Mouse (Mus musculus) thymus, postnatal 25 days (tissue): Measurements from ENCODE around the gene Swap70.

Experiments
- DNase-seq: peaks from one replicate; pipeline ENCODE4 v3.0.0; 2022

Swap70 gene

DNA sequence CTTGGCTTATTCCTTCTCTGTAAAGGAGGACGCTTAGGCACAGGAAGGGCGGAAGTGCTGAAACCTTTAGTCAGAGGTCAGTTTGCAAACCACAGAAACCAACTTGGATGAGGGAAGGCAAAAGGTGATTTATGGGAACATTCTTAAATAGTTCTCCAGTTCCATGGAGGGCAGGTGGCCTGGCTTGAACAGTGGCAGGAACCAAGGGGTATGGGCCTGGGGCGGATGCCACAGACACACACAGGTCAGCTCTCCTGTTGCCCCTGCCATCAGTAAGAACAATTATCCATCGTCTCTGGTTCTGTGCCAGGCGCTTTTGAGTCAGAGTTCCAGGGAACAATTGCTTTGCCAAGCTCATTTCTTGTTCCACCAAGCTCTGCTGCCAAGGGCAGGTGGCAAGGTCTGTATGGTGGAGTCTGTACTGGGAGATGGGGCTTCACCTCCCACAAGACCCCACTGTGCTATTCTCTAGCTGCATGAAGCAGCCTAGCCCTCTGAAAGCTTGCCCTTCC is 56.3 kb downstream of the Swap70 start:
- DNase-seq: no peak

GRCm38 (mm10) chr7:110279183-110279582 is 57.7 kb downstream of the Swap70 start:
- no peak for DNase-seq

- no peak for DNase-seq
Measured at GRCm38 (mm10) chr7:110281435-110282256, 60.1 kb downstream of the Swap70 start.

DNA sequence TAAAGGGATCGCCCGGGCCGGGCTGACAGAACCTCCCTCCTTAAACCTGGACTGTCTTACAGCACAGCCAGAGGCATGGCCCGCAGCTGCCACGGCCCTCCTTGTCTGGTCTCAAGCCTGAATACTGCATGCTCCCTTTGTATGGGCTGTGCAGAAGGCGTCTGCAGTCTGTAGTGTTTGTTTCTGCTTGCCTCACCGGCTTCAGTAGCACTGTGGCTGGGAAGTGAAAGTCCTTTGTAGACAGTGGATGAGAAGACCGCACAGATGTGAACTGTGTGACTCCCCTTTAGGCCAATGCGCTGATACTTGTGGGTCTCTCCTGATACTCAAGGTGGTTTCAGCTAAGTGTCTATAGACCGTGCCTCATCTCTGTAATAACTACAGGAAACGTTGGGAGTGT is 61.3 kb downstream of the Swap70 start:
- no peak for DNase-seq

DNA sequence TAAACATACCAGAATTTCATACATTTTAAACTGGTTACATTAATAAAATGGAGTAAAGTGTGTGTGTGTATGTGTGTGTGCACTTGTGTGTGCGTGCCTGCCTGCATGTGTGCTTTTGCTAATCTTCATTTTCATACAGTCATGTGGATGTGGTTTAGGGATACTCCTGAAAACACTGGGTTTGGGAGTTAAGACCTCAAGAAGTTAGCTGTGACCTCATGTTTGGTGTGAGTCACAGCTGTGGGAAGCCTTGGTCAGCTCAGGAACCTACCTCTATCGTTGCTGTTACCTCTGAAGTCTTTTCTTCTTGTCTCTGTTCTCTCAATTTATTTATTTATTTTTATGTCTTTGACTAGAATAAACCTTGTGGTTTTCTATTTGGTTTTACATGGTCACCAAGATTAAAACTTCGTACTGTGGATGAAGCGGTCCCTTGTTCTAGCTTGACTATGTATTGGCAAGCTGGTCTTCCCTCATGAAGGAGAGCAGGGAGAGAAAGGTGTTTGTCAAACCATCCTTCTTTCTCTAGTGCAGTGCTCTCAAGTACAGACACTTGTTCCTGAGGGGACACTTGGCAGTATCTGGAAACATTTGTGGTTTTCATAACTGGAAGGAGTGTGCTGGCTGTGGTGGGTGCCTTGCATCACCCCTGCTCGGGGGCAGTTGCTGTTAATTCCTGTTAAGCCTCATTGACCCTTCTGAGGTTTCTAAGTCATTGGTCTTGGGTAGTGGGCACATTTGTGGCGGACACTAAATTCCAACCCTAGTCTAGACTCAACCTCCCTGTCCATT is 62.2 kb downstream of the Swap70 start:
- DNase-seq: no peak

GRCm38 (mm10) chr7:110285076-110285848 is 63.8 kb downstream of the Swap70 start:
- no peak for DNase-seq

GRCm38 (mm10) chr7:110285849-110286151 is 64.3 kb downstream of the Swap70 start:
- DNase-seq: no peak

DNA sequence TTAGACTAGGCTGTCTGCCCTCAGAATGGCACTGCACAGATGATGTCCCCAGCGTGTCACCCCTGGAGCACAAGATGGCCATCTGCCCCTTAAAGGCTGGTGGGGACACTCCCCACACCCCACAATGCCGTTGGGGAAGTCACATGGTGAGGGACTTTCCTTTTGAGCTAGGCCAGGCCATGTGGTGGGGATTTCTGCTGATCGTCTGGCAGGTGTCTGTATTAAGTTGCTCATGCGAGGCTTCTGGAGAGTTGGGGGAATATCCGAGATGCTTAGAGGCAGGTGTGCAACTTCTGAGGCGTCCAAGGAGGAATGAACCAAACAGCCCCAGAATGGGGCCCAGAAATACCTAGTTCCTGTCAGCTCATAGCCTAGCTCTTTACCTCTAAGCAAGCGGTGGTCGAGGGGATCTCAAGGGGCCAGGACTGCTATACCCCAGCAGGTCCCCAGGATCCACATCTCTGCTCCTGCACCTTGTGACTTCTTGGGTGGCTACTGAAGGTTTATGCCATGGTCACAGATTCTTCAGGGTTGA is 64.8 kb downstream of the Swap70 start:
- no peak for DNase-seq

DNA sequence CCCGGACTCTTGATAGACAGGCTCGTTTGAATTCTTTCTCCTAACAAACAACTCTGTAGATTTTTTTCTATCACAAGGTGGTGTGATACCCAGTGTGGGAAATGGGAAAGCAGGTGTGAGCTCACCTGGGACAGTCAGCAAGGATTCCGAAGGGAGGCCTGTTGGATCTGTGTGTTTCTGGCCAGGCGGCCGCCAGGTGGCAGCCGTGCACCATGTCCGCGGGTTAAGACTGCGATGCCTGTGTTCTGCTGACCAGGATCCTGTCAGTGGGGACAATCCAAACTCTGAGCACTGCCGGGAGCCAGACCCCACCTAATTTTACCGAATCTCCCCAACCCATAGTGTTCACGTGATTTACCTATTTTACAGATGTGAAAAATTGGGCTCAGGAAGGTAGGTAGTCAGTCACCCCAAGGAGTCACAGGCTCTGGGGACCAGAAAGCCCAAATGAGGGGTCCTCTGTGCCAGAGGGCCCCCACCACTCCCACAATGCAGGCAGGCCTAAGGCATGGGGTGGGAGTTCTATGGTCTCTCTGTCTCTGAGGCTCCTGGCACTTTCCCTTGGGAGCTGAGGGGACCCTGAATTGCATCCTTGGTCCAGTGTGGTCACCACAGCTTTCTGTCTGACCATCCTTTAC is 65.4 kb downstream of the Swap70 start:
- peak; percentile 75 for DNase-seq

- DNase-seq: no peak
Measured at GRCm38 (mm10) chr7:110287476-110288071, 66.1 kb downstream of the Swap70 start.

DNA sequence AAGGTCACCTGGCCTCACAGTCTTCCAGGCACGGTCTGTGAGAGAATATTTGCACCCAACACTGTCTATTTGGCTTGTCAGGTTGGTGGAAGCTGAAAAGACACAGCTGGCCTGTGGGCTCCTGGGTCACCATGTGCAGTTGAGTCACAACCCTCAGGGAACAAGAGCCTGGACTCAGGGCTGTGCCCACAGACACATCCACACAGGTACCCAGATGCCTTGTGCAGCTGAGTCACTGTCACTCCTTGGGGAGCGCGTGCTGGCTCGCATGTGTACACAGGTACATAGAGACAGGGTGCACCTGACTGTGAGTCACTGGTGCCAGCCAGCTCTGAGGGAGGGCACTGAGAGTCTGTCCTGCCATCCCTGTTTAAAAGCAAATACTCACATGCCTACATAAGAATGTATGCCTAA is 66.7 kb downstream of the Swap70 start:
- no peak for DNase-seq

DNA sequence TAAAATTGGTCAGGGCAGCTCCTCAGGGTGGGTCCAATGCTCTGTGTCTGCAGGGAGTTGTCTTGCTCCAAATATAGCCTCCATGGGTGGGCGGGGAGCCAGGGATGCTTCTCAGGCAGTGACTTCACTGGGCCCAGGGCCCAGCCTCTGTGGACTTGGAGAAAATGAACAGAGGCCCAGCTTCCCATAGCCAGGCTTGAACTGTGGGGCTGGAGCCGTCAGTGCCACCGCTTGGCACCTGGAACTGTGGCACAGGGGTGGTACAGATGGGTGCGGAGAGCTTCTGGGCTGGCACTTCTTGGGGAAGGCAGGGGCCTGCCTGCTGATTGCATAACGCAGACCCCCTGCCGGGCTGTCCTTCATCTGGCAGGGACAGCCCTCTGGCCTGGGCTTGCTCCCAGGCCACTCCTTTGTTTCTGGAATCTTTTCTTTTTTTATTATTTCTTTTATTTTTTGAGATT is 67.2 kb downstream of the Swap70 start:
- DNase-seq: no peak

DNA sequence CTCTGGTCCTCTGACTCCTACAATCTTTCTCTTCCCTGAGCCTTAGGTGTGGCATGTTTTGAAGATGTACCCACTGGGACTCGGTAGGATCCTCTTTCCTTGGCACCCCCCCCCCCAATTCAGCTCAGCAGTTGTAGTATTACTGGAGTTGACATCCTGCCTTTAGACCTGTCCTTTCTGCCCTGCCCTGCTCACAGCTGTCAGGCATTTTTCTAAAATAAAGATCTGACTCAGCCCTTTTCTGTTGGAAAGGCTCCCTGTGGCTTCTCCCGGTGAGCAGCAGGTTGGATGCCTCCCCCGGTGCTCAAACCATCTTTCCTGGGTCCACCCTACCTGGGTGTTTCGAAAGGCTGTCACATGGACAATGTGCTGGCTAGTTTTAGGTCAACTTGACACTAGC is 68.1 kb downstream of the Swap70 start:
- no peak for DNase-seq

- DNase-seq: no peak
Measured at GRCm38 (mm10) chr7:110296889-110297603, 75.5 kb downstream of the Swap70 start.

GRCm38 (mm10) chr7:110297611-110298010 is 76.1 kb downstream of the Swap70 start:
- no peak for DNase-seq

DNA sequence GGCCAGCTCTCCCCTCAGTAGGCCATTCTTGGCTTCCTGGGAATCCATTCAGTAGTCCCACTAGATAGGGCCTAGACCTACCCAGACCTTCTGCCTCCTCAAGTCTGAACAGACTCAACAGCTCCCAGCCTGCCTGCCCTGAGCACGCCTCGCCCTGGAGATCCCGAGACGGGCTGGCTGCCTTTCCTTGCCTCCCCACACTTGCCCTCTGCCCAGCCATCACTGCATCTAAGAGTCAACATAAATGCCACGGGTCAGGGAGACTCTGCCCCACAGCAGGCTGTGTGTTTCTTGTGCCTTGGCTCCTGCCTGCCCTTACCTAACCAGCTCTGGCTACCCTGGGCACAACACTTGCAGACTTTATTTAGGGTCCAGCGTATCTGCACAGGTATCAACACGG is 76.6 kb downstream of the Swap70 start:
- no peak for DNase-seq

GRCm38 (mm10) chr7:110298739-110299410 is 77.4 kb downstream of the Swap70 start:
- no peak for DNase-seq

DNA sequence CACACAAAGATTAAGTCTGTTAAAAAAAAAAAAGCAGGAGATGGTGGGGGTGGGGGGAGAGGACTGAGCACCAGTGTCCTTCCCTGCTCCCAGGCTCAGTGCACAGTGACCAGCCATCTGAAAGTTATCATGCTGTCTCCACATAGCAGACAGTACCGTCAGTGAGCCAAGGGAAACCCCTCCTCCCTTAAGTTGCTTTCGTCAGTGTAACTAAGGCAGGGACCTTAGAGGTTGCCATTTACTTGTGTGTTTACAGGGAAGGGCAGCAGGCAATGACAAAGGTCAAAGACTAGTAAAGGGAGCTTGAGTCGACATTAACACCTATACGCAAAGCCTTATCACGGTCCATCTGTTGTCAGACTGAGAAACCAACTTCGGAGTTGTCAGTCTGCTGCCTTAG is 81.4 kb downstream of the Swap70 start:
- DNase-seq: no peak

- DNase-seq: no peak
Measured at GRCm38 (mm10) chr7:110305486-110305885, 84.0 kb downstream of the Swap70 start.

GRCm38 (mm10) chr7:110306281-110306680 is 84.8 kb downstream of the Swap70 start:
- no peak for DNase-seq

- DNase-seq: no peak
Measured at GRCm38 (mm10) chr7:110307741-110308140, 86.2 kb downstream of the Swap70 start.
